Mouse (Mus musculus): ENCODE measurements around the gene Cpxm2.

DNA sequence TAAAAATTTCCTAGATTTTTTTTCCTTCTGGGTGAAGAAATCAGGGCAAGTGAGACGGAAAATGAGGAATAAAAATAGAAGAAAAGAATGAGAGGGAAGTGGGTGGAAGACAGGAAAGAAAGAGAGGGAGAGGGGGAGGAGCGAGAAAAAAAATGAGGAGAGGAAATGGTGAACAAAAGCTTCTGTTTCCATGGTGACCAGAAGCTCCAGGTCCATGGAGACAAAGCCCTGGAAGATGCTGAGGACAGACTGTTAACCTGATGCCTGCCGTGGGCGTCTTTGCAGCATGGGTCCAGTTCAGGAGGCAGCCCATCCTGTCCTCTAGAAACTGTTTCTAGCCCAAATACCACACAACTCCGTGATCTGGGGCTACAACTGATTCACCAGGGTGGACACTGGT is 17.7 kb upstream of the Cpxm2 start:
- TF ChIP-seq POLR2A (IDR thresholded peaks at IDR 0.05; ENCODE audit: insufficient read depth, low read length), result no peak
- no peak for TF ChIP-seq CTCF (IDR thresholded peaks at IDR 0.05; ENCODE audit: low read depth, low read length)
- TF ChIP-seq EP300 (IDR thresholded peaks at IDR 0.05; ENCODE audit: insufficient read depth, low read depth, low read length), result no peak

Data from ES-Bruce4 (cell line).